Mouse (Mus musculus): ENCODE measurements around the gene Matk.
"Not testable (repeated sequence)": the region's sequence is repeated elsewhere in the genome, so short reads cannot be mapped to it uniquely, and the experiment has no call there.

Gene Matk

GRCm38 (mm10) chr10:81252424-81253419, at the start of gene Matk:
TSS of gene Matk (plus strand) at chr10:81252935.
- peak; percentile 76 for DNase-seq

- DNase-seq, result no peak
Observed at GRCm38 (mm10) chr10:81202978-81203720, 49.6 kb upstream of the Matk start.

DNA sequence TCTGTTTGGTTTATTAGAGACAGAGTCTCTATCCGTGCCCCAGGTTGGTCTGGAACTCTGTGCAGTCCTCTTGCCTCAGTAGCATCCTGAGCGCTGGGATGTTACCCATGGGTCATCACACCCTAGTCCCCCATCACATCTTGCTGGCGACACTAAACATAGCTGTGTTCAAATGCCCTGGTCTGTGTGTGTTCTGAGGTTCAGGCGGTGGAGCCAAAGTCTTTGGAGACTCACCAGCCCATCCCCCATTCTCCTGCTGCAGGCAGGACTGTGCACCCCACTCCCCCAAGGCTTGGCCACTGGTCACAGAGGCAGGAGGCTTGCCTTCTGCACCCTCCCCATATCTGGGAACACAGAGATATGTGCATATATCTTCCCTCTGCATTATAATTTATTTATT, 48.6 kb upstream of the Matk start:
- no peak for DNase-seq

GRCm38 (mm10) chr10:81210154-81210553, 42.6 kb upstream of the Matk start:
- no peak for DNase-seq

DNA sequence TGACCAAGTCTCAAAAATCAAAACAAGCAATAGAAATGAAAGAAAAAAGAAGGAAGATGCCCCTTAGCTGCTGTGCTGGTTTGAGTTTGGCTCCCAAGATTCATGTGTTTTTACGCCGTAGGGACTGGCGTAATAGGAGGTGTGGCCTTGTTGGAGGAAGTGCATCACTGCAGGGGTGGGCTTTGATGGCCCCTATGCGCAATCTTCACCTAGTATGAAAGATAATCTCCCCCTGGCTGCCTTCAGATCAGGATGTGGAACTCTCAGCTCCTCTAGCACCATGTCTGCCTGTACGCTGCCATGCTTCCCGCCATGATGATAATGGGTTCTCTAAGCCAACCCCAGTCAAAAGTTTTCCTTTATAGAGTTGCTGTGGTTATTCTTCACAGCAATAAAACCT, 36.5 kb upstream of the Matk start:
- DNase-seq, result no peak

GRCm38 (mm10) chr10:81216810-81217209, 35.9 kb upstream of the Matk start:
- no peak for DNase-seq

GRCm38 (mm10) chr10:81217267-81217666, 35.5 kb upstream of the Matk start:
- DNase-seq, result peak; percentile 35

- peak; percentile 70 for DNase-seq
Observed at GRCm38 (mm10) chr10:81217964-81218363, 34.8 kb upstream of the Matk start.

- DNase-seq, result no peak
Observed at GRCm38 (mm10) chr10:81221402-81222015, 31.2 kb upstream of the Matk start.

- DNase-seq, result not testable (repeated sequence)
Observed at GRCm38 (mm10) chr10:81223731-81224130, 29.0 kb upstream of the Matk start.

DNA sequence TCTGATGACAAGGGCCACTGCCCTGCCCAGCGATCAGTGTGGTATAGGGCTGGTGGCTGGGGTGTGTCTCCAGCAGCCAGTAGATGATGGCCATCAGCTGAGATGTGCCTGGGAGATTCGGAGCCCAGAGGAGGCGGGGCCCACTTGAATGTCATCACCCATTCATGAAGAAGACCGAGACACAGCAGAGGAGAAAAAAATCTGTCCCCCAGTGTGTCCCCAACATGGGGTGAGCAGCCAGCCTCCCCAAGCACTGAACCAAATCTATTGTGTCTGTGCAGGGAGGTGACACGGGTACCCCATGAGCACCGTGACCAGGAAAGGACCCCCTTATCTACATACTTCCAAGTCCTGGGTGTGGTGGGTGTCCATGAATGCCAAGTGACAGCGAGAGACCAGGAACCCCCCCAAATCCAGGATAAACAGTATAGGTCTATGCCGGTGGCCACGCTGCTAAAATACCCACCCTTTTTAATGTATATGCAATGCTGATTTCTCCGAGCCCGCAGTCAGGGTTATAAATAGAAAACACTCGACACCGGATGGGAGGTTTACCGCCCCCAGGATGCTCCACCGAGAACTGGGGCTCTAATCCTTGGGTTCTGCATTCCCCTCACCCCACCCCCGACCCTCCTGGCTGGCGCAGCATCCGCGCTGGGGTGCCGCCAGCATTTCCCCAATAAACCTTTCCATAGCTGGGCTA, 22.8 kb upstream of the Matk start:
- no peak for DNase-seq

DNA sequence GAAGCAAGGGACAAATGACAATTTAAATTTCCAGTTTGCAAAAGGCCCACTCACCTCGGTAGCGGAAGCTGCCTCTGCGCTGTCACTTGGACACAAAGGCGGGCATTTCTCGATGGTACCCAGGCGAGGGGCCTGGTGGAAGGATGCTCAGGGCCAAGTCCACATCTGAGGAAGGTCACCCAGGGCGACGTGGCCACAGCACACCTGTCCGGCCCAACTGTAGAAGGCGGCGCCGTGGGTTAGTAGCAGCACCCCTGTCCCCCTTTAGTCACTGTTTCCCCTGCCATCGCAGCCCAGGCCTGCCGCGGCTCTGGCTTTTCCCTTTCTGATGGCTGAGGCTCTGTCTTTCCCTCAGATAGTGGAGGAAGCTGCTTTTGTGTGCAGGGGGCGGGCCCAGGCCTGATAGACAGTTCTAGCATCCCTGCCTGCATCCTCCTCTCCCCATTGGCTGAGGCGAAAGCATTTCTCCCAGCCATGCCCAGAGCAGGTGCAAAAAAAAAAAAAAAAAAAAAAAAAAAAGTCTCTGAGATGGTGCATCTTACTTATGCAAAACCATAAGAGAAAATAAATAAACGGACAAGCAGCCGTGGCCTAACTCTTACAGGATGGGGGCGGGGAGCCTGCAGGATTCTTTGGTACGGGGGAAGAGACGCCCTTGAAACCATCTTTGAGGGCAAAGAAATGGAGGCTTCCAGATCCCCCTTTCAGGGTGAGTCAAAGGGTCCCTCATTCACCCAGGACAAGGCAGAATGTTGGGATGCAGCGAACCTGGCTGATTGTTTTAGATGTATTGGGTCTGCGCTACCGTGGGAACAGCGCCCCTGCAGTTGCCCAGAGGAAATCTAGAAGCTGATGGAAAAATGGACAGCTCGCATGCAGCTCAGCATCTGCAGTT, 22.1 kb upstream of the Matk start, which contains the start of gene Atcay:
Gene Atcay, minus strand, starts transcription at position 396 of the 895 bp plus-strand sequence.
- peak; percentile 83 for DNase-seq

DNA sequence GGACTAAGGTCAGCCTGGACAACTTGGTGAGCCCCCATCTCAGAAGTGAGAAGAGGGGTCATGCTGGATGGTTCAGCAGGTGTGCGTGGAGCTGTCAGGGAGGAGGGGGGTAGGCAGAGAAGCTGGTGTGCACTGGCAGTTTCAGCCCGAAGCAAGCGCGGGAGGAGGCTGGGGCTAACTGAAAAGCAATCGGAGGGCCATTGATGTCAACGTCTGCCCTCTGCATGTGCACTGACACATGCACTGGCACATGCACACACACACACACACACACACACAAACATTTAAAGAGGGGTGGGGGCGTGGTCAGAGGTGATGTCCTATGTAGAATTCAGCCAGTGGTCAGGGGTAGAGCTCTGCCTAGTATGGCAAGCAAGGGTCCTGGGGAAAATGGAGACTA, 21.3 kb upstream of the Matk start:
- DNase-seq, result no peak

DNA sequence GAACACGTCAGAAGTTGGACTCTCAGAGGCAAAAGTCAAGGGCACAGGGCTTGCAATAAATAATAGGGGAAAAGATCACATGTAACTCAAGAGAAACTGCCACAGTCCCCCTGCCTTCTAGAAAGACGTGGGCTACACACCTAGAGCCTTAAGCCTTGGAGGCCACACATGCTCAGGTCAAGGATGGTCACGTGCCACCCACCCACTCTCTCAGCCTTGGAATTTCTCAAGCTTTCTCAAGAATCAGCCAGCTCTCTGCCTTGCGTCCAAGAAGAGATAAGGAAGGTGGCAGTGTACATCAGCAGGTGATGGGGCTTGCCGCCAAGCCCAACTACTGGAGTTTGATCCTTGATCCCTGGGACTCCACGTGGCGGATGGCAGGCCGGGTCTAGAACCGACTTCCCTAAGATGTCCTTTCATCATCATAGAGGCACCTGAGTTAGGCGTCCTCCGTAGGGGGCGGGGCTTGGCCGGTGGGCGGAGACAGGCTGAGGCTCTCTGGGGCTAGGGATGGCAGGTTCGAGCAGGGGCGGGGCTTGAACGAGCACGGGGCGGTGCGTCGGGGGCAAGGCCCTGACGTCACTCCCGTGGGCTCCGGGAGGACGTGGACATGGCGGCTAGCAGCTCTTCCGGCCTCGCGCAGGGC, 20.0 kb upstream of the Matk start, which contains the start of gene Zfr2:
Gene Zfr2, plus strand, starts transcription at position 576 of the 646 bp plus-strand sequence.
- DNase-seq, result peak; percentile 89

GRCm38 (mm10) chr10:81233226-81233585, 19.5 kb upstream of the Matk start:
- DNase-seq, result no peak

DNA sequence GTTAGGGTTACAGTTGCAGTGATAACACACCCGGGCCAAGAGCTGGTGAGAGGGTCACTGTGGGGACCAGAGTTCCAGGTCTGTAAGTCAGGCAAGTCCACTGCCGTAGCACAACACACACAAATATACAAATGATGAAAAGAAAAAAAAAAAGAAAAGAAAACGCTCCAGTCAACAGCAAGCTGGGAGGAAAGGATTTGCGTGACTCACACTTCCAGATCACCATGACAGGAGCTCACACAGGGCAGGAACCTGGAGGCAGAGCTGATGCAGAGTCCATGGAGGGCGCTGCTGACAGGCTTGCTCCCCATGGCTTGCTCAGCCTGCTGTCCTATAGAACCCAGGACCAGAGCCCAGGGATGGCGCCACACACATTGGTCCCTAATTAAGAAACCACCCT, 18.5 kb upstream of the Matk start:
- DNase-seq, result no peak

GRCm38 (mm10) chr10:81236471-81237268, 16.1 kb upstream of the Matk start:
- no peak for DNase-seq

DNA sequence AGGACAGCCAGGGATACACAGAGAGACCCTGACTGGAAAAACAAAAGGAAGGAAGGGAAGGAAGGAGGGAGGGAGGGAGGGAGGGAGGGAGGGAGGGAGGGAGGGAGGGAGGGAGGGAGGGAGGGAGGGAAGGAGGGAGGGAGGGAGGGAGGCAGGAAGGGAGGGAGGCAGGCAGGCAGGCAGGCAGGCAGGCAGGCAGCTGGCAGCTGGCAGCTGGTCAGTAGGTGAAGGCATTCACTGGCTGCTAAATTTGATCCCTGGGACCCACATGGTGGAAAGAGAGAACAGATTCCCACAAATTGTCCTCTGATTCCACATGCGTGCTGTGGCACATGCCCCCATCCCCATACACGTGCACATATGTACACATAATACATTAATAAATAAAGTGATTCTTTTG, 14.1 kb upstream of the Matk start:
- no peak for DNase-seq

DNA sequence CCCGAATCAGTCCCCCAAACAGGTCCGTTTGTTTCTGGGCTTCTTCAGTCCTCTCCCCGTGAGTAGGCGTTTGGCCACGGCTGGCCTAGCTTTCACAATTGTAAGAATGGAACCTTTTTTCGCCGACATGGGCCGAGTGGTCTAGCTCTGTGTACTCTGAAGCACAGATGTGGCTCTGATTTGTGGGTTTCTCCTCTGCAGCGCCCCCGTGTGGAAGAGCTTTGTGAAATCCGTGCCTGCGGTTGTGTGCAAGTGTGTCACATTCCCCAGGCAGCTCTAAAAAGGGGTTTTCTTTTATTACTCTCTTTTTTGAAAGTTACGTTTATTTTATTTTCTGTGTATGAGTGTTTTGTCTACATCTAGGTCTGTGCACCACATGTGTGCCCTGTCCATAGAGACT, 11.9 kb upstream of the Matk start:
- peak; percentile 81 for DNase-seq

GRCm38 (mm10) chr10:81242021-81242420, 10.7 kb upstream of the Matk start:
- no peak for DNase-seq
